Mouse (Mus musculus): ENCODE measurements around the gene Spry2. TPM values are rescaled to one million over a fixed set of nuclear protein-coding genes. Genes with fewer than 3 reads are reported as not detected.

The Spry2 gene
- total RNA-seq, 1 experiment from 2014 or later, result 19.4 TPM

- no peak for ATAC-seq (replicated peaks in 1 of 2; ENCODE audit: insufficient read depth in 1 of 2, low FRiP score in 2 of 2, low TSS enrichment in 1 of 2, low read depth in 1 of 2, poor library complexity in 2 of 2, severe bottlenecking in 2 of 2)
These were observed 37.3 kb downstream of the Spry2 start for GRCm38 (mm10) chr14:105859368-105859767.

- no peak for ATAC-seq (replicated peaks in 1 of 2; ENCODE audit: insufficient read depth in 1 of 2, low FRiP score in 2 of 2, low TSS enrichment in 1 of 2, low read depth in 1 of 2, poor library complexity in 2 of 2, severe bottlenecking in 2 of 2)
These were observed 37.7 kb downstream of the Spry2 start for GRCm38 (mm10) chr14:105858935-105859334.

GRCm38 (mm10) chr14:105851359-105852067 lies 45.1 kb downstream of the Spry2 start:
- peak; percentile 49 to 62; a peak in 2 of 4 replicates for ATAC-seq (replicated peaks in 1 of 2; ENCODE audit: insufficient read depth in 1 of 2, low FRiP score in 2 of 2, low TSS enrichment in 1 of 2, low read depth in 1 of 2, poor library complexity in 2 of 2, severe bottlenecking in 2 of 2)

Other genes with a start within 250 kb of the Spry2 start
- not detected in 2 replicates for gene Trim52, start 209.4 kb upstream of the Spry2 start, total RNA-seq (2017)

All from hematopoietic stem cell, adult 5-6 weeks (primary cell).